Mouse (Mus musculus) E14TG2a.4 (cell line): ENCODE measurements around the gene Ptprh.

Source experiments
- H3K27me3 ChIP-seq: 2 replicates; pipeline ENCODE4 v1.6.1; 2014; ENCODE audit warnings: low read length, control low read depth; ENCODE audit not compliant: insufficient read depth
- H3K36me3 ChIP-seq: 2 replicates; pipeline ENCODE4 v1.6.1; 2014; ENCODE audit warnings: low read length, control low read depth; ENCODE audit not compliant: insufficient read depth
- H3K4me1 ChIP-seq: replicated peaks from 2 replicates; pipeline ENCODE4 v1.6.1; 2014; ENCODE audit warnings: low read depth, low read length, control low read depth
- H3K4me3 ChIP-seq: replicated peaks from 2 replicates; pipeline ENCODE4 v1.5.1; 2014; ENCODE audit warnings: mild to moderate bottlenecking, low read length
- H3K9me3 ChIP-seq: 2 replicates; pipeline ENCODE4 v1.6.1; 2014; ENCODE audit warnings: low read length, control low read depth
- CTCF ChIP-seq: conservative IDR thresholded peaks from 2 replicates; pipeline ENCODE4 v1.5.1; 2014; ENCODE audit warnings: low read length
- NANOG ChIP-seq: IDR thresholded peaks from 2 replicates; pipeline ENCODE4 v1.6.1; 2014; ENCODE audit warnings: borderline replicate concordance, low read length, mixed read lengths
- POU5F1 ChIP-seq: IDR thresholded peaks from 2 replicates; pipeline ENCODE4 v1.6.1; 2014; ENCODE audit warnings: low read length, borderline replicate concordance

Ptprh gene

DNA sequence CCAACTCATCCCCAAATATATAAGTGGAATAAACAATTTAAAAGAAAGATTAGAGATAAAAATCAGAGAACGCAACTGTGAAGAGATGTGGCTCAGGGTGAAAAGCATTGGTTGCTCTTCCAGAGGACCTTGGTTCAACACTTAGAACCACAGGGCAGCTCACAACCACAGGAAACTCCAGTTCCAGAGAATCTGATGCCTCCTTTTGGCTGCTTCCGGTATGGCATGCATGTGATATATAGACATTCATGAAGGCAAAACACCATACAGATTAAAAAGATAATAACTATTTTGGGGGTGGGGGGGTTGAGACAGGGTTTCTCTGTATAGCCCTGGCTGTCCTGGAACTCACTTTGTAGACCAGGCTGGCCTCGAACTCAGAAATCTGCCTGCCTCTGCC, 41.2 kb downstream of the Ptprh start:
- Histone ChIP-seq H3K27me3 (no peaks in the 10 kb centered on the region), H3K4me3 (no peak overlapping the region), H3K9me3 (no peaks in the 10 kb centered on the region), H3K4me1 (no peaks in the 10 kb centered on the region), H3K36me3 (no peaks in the 10 kb centered on the region)
- TF ChIP-seq CTCF (peak; percentile 52), NANOG (no peak), POU5F1 (no peak)

DNA sequence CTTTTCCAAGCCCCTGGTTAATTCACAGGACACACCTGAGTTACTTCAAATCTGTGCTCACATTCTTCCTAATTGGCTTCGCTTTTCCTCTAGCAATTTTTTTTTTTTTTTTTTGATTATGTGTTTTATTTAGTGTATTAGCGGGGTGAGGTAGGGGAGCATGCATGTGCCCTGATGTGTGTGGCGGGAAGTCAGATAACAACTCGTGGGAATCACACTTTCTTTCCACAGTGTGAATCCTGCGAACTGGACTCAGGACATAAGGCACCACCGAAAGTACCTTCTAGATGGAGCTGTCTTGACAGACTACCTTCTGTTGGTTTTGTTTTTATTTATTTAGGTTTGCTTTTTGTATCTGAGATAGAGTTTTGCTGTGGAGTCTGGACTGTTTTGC, 46.7 kb downstream of the Ptprh start:
- H3K27me3 ChIP-seq: peaks cover 14% of the 10 kb centered on the region
- no peaks in the 10 kb centered on the region for H3K36me3 ChIP-seq
- no peak overlapping the region for H3K4me3 ChIP-seq
- H3K9me3 ChIP-seq: no peaks in the 10 kb centered on the region
- no peak for TF ChIP-seq POU5F1
- TF ChIP-seq NANOG: no peak
- no peak for TF ChIP-seq CTCF
- peaks cover 6% of the 10 kb centered on the region; the same call in 1 of the 2 replicates for H3K4me1 ChIP-seq

DNA sequence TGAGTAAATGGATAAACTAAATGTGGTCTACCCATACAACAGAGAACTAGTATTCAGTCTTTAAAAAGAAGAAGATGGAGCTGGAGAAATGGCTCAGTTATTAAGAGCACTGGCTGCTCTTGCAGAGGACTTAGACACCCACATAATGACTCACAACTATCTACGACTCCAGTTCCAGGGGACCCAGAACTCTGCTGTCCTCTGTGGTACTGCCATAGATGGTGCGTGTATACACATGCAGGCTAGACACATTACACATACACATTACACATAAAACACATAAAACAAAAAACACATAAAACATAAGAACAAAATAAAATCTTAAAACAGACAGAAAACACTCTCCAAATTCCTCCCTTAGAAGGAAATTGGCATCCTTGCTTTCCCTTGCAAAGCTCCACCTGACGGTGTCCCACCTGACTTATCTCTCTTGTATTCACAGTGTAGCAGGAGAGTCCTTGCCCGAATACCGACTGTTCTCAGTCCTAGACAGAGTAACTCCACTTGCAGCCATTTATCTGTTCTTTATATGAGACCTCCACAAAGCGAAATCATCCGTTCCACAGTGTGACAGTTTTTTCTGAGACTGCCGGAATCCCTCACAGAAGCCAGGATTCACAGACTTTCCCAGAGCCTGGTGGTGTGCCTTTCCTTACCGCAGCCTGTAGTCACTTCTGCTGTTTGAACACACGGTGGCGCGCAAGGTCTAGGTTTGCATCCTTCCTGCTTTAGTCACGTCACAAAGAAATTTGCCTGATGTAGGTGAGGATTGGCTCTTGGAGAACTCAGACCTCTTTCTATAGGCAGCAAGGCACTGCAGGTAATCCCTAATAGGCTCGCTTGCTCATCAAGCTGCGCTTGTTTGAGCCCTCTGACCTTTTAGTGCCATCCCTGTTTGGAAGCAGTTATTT, 47.3 kb downstream of the Ptprh start:
- H3K4me3 ChIP-seq: no peak overlapping the region
- peaks cover 14% of the 10 kb centered on the region for H3K27me3 ChIP-seq
- TF ChIP-seq CTCF (peak; percentile 84), POU5F1 (no peak)
- H3K9me3 ChIP-seq: no peaks in the 10 kb centered on the region
- H3K36me3 ChIP-seq: no peaks in the 10 kb centered on the region
- peaks cover 6% of the 10 kb centered on the region; the same call in 1 of the 2 replicates for H3K4me1 ChIP-seq

DNA sequence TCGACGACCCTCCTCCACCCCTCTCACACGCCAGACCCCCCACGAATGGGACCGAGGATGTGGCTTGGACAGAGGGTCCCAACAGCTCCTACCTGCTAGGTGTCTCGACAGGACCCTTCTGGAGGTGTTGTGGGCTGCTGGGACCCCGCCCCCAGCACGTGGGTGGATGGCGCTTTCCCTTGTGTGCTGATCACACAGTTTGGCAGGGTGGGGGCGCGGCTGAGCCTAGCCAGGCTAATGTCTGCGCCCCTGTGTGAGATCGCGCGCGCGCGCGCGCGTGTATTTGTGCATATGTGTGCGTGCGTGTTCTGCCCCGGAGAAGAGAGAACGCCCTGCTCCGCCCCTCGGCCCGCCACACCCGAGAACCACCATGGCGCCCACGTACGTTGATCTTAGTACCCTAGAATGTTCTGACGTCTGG, 56.6 kb downstream of the Ptprh start, which contains the start of gene Syt5:
TSS of gene Syt5 (minus strand) at position 321 of the 421 bp plus-strand sequence.
- H3K9me3 ChIP-seq: no peaks in the 10 kb centered on the region
- peaks cover 27% of the 10 kb centered on the region for H3K4me1 ChIP-seq
- peaks cover 30% of the 10 kb centered on the region for H3K27me3 ChIP-seq
- H3K36me3 ChIP-seq: no peaks in the 10 kb centered on the region
- TF ChIP-seq POU5F1 (no peak), NANOG (no peak), CTCF (no peak)
- peak within 1 kb of the TSS; percentile 72 for H3K4me3 ChIP-seq

DNA sequence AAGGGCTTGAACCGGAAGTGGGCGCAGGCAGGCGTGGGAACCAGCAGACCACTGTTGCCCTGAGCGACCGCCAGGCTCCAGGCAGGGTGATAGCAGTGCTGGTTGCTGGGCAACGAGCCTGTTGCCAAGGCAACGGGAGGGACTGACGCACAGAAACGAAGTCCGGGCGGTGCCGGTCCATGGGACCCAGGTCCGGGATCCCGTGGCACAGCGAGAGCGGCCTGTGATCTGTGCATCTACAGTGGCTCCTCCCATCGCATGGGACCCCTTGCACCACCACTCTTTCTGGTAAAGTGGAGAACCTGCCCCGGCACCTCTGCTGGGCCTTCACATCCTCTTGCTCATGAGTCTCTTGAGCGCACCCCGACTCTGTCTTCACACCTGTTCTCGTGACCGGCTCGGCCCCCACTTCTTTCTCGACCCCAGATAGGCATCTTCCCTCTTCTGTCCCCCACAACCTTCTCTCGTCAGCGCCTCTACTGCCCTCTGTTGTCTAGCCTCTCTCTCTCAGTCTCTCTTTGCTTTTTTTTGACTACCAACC, 57.2 kb downstream of the Ptprh start:
- no peaks in the 10 kb centered on the region for H3K36me3 ChIP-seq
- peaks cover 30% of the 10 kb centered on the region for H3K27me3 ChIP-seq
- no peak for TF ChIP-seq NANOG
- TF ChIP-seq CTCF: 0 out of 2 replicates have a peak, but pooled peaks have one; percentile 4
- no peaks in the 10 kb centered on the region for H3K9me3 ChIP-seq
- H3K4me3 ChIP-seq: peak overlapping the region; percentile 72
- H3K4me1 ChIP-seq: peaks cover 29% of the 10 kb centered on the region

DNA sequence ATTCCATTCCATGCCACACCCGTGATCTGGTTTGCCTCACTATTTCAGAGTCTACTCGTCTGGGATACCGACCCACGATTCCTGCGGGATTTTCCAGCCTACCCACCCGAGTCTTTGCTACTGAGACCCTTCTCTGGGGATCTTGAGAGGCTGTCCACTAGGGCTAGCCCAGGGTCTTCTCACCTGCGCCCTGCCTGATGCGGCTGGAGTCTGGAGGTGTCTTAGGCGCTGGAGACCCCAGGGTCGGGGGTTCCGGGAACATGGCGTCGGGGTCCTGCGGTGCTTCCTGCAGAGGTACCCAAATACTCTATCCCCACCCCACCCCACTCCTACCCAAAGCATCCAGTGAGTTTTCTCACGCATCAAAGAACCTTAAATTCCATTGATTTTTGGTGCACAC, 57.8 kb downstream of the Ptprh start:
- Histone ChIP-seq H3K27me3 (peaks cover 30% of the 10 kb centered on the region), H3K36me3 (no peaks in the 10 kb centered on the region), H3K9me3 (no peaks in the 10 kb centered on the region), H3K4me1 (peaks cover 29% of the 10 kb centered on the region), H3K4me3 (peak overlapping the region; percentile 72)
- TF ChIP-seq POU5F1 (no peak), CTCF (no peak), NANOG (no peak)

DNA sequence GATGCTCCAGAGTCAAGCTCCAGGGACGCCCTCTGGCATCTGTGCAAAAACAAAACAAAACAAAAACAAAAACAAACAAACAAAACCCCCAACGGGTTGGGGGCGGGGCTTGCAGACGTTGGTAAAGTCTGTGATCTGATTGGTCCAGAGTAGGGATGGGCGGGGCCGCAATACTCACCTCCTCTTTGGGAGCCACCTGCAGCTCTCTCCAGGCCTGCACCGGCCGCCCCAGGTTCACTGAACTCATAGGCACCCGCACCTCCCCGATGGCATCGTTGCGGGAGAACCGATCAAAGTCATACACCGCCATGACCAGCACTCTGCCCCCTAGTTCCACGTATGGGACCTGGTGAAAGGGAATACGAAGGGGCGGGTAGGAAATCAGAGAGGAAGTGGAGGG, 61.8 kb downstream of the Ptprh start:
- Histone ChIP-seq H3K4me3 (peak overlapping the region; percentile 71), H3K36me3 (no peaks in the 10 kb centered on the region), H3K9me3 (peaks cover 13% of the 10 kb centered on the region), H3K4me1 (peaks cover 61% of the 10 kb centered on the region), H3K27me3 (peaks cover 7% of the 10 kb centered on the region; the same call in 1 of the 2 replicates)
- no peak for TF ChIP-seq POU5F1
- TF ChIP-seq NANOG: no peak

DNA sequence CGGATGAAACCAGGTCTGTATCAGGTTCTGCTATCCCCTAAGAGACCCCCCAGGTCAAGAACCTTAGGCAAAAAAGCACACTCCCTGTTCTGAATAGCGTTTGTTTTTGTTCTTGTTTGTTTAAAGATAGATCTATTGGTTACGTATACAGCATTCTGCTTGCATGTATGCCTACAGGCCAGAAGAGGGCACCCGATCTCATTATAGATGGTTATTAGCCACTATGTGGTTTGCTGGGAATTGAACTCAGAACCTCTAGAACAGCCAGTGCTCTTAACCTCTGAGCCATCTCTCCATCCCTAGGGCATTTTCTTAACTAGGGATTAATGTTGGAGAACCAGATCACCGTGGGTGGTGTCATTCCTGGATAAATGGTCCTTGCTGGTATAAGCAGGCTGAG, 62.5 kb downstream of the Ptprh start:
- peaks cover 59% of the 10 kb centered on the region for H3K4me1 ChIP-seq
- no peak overlapping the region for H3K4me3 ChIP-seq
- no peaks in the 10 kb centered on the region for H3K36me3 ChIP-seq
- TF ChIP-seq CTCF: 0 out of 2 replicates have a peak, but pooled peaks have one; percentile 7
- TF ChIP-seq POU5F1: no peak
- TF ChIP-seq NANOG: no peak
- H3K9me3 ChIP-seq: peaks cover 13% of the 10 kb centered on the region
- H3K27me3 ChIP-seq: peaks cover 2% of the 10 kb centered on the region; the same call in 1 of the 2 replicates

DNA sequence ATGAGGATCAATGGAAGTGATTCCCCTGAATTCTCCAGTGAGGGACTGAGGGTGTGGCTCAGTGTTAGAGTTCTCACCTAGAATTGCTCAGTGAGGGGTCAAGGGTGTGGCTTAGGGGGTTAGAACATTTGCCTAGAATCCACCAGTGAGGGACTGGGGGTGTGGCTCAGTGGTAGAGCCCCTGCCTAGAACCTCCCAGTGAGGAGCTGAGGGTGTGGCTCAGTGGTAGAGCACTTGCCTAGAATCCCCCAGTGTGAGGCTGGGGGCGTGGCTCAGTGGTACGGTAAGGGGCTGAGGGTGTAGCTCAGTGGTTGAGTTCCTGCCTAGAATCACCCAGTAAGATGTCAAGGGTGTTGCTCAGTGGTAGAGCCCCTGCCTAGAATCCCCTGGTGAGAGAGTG, 64.8 kb downstream of the Ptprh start:
- Histone ChIP-seq H3K36me3 (no peaks in the 10 kb centered on the region), H3K4me3 (no peak overlapping the region), H3K9me3 (peaks cover 13% of the 10 kb centered on the region), H3K27me3 (no peaks in the 10 kb centered on the region), H3K4me1 (peaks cover 71% of the 10 kb centered on the region)
- no peak for TF ChIP-seq NANOG
- no peak for TF ChIP-seq CTCF
- no peak for TF ChIP-seq POU5F1
